Mouse (Mus musculus) natural killer cell, adult 2 months (primary cell): ENCODE measurements around the gene BC029722.
"Not testable (repeated sequence)": the region's sequence is repeated elsewhere in the genome, so short reads cannot be mapped to it uniquely, and the experiment has no call there.

ENCODE experiments used
- DNase-seq, 2 experiments: peaks; one replicate each; pipeline ENCODE4 v3.0.0; 2022; ENCODE audit warnings: low spot score in 2 of 2

BC029722 gene

DNA sequence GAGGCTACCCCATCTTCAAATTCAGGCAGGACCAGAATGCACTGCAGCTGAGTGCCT, at the start of gene BC029722:
Gene BC029722 (minus strand): TSS at position 35 of the 57 bp plus-strand sequence.
- no peak for DNase-seq

DNA sequence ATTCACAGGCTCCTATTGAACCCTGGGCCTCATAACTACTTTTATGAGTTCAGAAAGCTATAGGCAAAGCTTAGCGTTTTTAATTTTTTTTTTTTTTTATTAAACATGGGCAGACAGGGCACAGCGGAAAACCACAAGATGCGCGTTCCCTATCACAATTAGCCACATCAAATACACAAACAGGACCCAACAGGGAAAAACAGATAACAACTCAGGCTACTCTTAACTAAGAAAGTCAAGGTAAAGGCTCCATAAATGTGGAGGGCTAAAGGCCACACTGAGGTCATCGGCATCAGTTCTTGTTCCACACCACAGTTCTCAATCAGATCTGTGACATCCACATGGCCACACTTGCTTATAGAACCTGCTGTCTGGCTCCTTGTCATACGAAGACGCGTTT, 49.1 kb upstream of the BC029722 start:
- DNase-seq = no peak

DNA sequence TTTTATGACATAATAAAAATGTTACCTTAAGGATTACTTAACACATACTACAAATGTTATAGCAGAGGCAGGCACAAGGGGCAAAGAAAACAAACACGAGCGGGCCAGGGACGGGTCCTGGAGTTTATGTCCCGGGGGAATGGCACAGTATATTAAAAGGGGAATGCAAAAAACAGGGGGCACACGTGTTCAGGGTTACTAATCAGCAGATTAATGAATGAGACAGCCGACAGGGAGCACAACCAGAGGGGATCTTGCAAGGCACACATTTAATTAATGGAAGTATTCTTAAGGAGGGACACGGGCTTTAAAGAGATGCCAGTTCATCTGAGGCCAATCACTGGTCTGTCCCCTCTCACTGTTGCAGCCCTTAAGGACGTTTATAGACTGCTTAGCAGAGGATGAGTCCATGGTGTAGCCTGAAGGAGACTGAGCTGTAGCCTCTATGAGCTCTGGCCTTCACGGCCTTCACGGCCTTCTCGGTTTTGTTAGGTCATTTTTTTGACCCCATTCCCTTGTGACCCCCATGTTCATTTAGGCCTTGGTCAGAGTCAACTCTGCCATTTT, 44.2 kb upstream of the BC029722 start:
- DNase-seq = no peak

DNA sequence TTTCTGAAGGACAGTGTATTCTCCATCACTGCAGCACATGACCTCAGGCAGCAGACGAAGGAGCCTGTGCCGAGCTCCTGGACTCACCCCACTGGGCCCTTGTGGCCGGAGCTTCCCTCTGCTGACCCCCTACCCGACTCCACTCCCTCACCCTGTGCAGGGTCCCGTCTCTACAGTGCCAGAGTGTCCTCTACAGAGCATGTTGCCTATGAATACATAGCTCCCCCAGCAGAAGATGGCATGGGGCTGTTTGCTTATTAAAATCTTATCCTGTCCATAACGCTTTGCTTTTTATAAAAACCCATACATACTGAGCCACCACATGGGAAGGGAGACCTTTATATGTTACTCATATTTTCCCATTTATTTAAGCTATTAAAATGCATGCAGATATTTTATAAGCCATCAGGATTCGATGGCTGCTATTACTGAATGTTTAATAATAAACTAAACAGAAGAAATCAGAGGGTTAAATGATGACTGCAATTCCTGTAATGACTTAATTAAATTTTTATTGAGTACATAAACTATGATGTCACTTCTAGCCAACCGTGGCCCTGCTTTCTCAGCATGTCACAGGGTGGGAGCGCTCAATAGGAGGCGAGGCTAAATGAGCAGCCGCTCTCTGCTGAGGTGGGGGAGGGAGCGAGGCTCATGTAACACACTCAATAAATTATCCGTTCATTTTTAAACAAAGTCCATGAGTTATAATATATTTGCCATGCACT, 43.5 kb upstream of the BC029722 start:
- DNase-seq = no peak

DNA sequence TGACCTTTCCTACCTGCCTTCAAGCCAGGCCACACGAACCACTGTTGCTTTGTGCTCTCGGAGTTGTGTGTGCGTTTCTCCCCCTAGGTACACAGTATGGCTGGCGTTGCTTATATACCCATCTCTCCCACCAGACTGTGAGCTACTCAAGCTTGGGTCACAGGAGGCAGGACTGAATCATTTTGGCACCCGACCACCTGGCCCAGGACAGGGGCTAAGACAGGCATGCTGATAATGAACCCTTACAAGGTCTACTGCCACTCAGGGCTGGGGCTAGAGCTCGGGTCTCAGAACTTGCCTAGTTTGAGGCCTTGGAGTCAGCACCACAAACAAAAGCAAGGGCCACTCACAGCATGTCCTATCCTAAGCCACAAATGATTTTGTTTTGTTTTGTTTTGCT, 42.4 kb upstream of the BC029722 start:
- DNase-seq = no peak

DNA sequence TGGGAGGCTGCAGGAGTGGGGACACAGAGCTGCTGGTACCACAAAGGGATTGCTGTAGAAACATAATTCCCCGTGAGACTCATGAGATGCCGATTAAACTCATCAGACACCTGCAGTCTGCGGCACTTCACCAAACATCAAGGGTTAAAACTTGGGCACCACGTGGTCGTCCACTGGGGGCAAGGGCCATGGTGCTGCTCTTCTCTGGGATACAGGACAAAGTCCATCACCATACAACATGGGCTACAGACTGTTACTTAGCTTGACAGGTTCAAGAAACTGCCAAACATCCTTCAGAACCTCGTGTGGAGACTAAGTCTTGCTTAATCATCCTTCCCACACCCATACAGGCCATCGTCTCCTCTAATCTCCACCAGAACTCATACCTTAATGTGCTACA, 40.9 kb upstream of the BC029722 start:
- DNase-seq = no peak

DNA sequence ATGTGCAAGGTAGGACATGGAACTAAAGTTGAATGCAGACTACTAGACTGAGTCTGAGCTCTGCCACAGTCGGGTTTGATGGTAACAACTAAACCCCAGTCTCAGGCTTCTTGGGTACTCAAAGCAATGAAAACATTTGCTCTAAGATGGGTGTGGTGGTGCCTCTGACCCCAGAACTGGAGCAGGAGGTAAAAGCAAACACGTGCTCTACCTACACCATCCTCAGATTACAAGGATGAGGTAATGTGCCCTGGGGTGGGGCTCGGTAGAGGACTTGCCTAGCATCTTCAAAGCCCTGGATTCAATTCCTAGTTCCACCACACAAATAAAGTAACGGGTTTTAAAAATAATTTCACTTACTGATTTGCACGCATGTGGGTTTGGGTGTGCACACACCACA, 33.3 kb upstream of the BC029722 start:
- DNase-seq = no peak

DNA sequence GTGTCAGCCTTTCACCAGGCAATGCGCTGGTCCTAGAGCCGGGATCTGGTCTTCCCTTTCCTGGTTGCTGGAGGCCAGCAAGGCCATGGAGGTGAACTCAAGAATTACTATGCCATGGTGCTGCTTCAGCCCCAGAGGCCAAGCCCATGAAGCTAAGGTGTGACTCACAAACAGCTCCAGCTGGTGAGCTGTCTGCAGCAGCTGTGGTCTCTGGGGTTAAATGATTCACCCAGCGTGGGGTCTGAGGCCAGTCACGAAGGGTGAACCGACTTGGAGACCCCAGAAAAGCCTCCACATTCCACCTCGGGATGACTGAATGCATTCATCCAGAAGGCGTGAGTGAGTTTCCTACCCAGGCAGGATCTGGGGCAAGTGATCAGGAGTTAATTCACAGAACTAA, 30.9 kb upstream of the BC029722 start:
- no peak for DNase-seq

DNA sequence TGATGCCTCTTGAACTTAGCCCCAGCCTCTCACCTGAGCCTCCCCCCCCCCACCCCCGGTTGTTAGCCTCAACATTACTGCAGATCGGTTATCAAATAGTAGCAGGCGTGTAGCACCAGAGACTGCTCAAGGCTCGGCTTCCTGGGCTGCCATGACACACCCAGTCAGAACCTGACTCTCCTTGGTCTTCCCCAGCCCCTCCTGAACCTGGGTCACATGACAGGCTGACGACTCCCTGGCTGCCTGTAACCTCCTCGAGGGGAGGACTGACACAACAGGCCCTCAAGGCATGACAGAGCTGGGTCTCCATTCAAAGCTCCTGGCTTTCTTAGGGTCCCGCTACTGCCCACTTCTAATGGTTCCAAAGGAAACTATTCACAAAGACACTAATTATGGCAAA, 30.2 kb upstream of the BC029722 start:
- no peak for DNase-seq

DNA sequence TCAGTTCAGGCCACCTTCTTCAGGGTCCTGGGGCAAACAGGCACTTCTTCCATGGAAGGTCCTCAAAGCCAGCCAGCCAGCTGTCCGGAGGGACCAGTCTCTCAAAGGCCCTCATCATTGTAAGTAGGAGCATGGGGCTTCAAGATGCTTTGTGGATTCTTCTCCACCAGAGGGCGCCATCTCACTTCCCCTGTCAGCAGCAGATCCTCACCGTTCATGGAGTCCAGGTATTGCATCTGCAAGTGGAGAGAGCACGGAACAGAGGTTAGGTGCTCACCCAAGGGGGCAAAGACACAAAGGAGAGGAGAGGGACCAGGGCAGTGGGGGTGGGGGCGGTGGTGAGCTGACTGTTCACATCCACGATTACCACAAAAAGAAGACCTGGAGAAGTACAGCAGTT, 29.1 kb upstream of the BC029722 start:
- DNase-seq = peak; percentile 59 to 74

DNA sequence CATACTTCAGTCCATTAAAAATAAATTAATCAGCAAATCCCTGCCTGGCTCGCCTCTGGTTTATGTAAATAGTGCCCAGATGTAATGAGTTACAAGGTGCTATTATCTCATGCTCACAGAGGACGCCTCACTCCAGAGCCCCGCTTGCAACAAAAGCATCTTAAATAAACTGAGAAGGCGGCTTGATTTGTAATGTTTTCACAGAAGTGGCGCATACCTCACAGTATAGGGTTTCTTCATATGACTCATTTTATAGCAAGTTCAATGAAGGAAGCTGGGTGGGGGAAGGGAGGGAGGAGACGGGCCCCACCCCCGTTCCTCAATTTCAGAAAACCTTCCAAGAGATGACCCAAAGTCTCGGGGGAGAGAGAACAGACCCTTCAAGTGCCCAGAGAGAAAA, 27.7 kb upstream of the BC029722 start:
- no peak for DNase-seq

DNA sequence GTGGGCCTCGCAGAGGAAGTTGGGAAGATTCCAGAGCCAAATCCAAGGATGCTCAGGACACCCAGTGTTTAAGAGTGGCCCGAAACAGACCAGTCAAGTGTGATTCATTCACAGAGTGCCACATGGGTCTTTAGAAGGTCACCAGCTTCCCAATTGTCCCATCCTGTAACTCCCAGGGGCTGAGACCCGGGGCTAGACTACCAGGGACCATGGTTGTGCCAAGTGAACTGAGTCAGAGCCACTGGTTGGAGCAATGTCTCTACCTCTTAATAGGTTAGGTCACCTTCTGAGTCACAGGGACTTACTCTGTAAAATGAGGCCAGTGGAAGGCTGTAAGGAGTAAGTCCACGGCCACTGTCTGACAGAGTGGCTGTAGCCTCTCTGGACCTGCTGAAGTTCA, 19.7 kb upstream of the BC029722 start:
- DNase-seq = no peak

DNA sequence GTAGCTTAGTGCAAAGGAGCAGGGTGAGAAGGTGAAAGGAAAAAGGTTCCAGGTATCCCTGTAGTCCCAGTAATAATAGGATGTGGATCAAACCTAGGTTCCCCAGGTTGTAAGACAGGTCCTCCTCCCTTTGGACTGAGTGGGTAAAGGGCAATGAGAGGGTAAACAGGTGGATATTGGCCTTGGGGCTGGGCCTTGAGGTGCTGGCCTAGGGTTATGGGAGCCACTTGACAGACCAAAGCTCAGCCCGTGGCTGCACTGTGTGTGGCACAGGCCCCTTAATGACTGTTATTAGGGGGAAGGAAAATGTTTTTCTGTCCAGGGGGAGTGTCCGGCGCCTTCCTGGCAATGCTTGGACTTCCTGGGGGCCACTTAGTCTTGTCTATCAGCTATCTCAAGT, 18.7 kb upstream of the BC029722 start:
- DNase-seq = no peak

DNA sequence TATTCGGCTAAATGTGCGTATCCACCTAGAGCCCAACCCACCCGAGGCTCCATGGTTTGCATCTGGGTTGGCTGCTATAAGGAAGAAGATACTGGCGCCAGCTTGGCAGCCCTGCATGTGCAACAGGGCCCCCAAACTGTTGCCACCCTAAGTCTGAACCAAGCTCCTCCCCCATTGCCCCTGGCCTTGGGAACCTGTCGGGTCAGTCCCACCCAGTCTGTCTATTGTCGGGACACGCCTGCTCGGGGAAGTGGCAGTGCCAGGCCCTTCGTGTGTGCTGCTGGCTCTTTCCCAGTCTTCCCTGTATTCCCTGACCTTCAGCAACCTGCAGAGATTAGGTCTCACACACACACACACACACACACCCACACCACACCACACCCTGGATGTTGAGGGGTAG, 15.5 kb upstream of the BC029722 start, which contains the start of gene Fam83c:
Gene Fam83c (minus strand): TSS at position 123 of the 400 bp plus-strand sequence.
- no peak for DNase-seq

DNA sequence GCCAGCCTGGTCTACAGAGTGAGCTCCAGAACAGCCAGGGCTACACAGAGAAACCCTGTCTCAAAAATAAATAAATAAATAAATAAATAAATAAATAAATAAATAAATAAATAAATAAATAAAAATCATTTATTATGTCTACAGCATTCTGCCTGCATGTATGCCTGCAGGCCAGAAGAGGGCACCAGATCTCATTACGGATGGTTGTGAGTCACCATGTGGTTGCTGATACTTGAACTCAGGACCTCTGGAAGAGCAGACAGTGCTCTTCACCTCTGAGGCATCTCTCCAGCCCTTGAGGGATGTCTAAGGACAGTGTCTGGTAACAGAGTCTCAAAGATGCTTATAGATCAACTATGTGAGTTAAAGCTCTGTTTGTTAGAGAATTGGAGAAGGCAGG, 12.9 kb upstream of the BC029722 start:
- not testable (repeated sequence) for DNase-seq

DNA sequence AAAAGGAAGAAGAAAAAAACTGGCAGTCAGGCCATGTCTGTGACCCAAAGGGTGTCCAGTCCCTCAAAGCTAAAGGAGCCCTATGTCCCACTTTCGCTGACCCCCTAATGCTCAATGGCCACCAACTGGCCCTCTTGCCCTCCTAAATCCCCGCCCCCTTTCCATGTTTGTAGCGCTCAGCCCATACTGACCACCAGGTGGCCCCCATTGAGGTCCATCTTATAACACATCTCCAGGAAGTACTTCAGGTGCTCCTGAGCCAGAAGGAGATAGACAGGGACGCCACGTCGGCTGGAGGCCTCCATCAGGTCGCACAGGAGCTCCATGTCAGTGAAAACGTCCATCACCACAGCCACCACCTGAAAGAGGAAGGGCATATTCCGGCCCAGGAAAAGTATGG, 12.1 kb upstream of the BC029722 start:
- no peak for DNase-seq

DNA sequence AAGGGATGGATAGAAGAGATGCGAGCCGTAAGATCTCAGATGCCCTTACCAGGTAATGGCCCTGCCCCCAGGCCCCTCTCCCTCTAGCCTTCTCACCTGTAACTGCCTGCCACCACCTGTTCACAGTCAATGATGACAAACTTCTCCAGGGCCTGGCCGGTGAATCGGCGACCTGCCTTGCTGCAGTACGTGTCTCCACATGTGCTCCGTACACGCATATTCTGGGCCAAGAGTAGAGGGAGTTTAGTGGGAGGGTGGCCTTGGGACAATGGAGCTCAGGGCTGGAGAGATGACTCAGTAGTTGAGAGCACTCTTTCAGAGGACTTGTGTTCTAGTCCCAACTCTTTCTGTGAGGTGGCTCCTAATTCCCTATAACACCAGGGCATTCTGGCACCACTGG, 11.6 kb upstream of the BC029722 start:
- DNase-seq = no peak

DNA sequence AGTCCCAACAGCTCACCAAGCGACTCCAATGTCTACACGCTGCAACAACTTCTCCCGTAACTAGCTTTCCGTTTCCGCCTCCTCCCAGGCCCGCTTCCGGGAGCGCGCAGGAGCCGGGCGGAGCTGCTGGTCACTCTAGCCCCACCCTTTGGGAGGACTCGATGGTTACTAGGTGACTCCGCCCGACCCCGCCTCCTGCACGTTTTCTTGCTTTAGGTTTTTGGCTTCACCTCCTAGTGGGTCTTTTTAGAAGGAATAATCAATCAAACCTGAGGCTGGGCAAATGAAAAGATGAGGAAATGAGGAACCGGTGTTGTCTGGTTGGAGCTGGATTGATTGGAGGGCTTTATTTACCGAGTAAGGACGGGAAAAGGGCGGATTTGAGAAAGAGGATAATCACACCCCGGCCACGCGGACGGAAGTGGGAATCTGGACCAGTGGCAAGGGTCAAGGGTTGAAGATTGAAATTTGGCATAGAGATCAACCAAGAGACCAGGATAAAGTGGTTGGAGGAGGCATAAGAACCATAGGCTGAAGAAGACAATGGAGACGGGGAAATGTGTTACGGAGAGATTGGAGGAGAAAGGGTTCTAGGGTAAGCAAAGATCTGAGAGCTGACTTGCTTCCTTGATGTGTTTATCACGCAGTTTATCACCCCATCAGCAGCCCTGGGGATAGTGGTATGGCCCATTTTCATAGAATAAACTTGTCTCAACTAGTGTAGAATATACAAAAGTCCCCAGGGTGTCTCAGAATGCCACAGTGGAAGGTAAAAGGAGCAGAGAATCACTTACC, 7.6 kb upstream of the BC029722 start, which contains the start of gene Eif6:
Gene Eif6 (minus strand): TSS at position 296 of the 795 bp plus-strand sequence.
- DNase-seq = peak; percentile 73 to 78

DNA sequence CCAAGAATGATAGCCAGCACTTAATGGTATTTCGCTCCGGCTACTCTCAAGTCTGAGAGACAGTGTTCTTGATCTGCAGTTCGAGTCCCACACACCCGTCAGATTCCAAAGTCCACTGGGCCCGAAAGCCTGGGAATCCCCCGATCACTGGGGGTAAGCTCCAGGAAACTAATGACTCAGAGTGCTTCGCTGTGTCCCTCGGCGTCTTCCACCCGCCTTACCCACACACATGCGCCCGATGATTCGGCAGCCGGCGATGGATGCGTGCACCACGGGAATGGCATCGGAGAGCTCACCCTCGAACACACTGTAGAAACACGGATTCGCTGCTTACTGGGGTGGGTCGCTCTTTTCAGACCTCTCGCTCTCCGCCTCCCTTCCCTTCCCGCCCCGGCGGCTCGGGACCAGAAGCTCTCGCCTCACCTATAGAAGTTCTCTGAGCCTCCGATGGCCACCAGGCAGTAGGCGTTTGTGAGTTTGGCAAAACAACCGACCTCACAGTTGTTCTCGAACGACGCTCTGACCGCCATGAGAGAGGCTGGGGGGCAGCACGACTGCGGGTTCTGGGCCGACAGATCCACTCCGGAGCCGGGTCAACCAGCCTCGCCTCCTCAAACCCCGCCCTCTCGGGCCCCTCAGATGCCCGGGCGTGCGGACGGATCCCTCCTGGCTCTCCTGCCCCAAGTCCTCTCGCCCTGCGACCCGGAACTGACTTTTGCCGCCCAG, 6.8 kb upstream of the BC029722 start:
- DNase-seq = peak; percentile 29 to 30

DNA sequence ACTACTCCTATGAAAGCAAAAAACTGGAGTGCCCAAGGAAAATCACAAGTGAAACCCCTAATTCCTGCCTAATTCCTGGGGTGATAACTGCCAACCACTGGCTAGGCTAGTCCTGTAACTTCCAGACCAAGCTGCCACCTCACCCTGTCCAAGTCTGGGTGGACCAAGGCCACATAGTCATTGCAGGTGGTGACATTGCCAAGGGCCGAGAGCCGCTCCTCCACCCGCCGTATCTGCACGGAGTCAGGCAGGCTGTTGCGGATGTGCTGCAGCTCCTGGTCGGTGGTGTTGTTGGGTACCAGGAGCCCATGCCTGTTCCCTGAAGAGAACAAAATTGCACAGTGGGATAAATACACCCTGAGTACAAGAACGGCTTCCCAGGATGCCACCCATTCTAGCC, 4.5 kb upstream of the BC029722 start:
- no peak for DNase-seq

DNA sequence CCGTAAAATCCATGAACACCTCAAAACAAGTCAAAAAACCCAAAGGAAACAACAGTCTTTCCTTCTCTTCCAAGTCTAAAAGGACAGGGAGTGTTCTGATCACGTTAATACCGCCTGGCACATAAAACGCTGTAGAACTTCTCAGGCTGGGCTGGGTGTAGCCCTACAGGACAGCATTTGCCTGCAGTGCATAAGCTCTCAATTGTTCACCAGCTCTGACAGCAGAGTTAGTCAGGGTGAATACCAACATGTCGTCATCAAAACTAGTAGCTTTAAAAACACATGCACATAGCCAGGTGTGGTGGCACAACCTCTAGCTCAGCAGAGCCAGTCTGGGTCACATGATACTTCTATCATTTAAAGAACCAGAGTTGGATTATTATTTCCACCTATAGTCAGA, 1.6 kb upstream of the BC029722 start:
- no peak for DNase-seq

DNA sequence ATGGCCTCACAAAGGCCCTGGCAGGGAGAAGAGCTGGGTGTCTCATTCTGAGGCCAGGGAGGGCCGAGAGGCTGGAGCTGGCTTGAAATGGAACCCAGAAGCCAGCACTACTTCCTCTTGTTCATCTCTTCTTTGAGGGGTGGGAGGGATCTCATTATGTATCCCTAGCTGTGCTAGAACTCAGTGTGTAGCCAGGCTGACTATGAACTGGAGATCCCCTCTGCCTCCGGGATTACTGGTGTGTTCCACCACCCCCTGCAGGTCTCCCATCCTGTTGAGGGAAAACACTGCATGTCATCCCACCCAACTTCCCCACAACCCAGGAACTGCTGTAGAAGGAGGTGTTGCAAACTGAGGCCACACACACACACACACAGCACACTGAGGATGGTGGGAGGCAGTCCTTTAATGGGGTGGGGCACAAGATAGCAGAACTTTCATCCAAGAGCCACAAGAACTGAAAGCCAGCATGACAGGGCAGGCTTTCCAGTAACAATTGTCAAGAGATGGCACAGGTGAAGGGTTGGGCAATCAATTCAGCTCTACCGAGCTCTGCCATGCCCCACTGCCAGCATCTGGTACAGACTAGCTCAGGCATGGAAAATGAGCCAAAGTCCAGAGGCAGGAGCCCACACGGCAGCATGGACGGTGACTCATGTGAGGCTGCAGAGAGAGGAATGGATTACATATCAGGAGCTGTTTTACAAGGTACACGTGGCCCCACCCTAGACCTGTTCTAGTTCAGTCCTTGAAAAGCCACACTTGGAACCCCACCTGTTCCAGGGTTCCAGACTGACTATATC, 424 bp upstream of the BC029722 start:
- DNase-seq = no peak
